Mouse (Mus musculus): Measurements from ENCODE around the gene Gm11549. TPM values are rescaled to one million over a fixed set of nuclear protein-coding genes. Genes with fewer than 3 reads are reported as not detected.

Gene Gm11549
- total RNA-seq, 2 experiments from 2014 or later, result 1.7 to 2.9 TPM

- no peak for DNase-seq (ENCODE audit: extremely low spot score in 1 of 2, low spot score in 1 of 2)
Observed at GRCm38 (mm10) chr3:36522137-36522536, 524 bp upstream of the Gm11549 start.

DNA sequence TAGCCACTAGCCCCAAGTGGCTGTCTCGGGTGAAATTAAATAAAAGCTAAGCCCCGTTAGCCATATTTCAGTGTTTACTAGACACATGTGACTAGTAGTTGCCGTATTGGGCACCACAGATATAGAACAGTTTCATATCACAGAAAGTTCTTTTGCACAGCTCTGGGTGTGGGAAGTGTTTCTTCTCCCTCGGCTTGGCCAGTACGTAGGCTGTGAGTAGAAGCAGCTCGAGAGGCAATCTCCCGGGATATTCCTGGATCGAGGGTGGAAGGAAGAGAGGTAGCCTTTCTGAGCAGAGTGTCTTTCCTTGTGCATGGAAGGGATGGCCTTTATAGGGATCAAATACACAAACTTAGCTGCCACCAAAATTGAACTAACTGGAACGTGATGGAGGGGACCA, 5.4 kb downstream of the Gm11549 start:
- DNase-seq (ENCODE audit: extremely low spot score in 1 of 2, low spot score in 1 of 2), result no peak

- no peak for DNase-seq (ENCODE audit: extremely low spot score in 1 of 2, low spot score in 1 of 2)
Observed at GRCm38 (mm10) chr3:36511491-36511890, 10.1 kb downstream of the Gm11549 start.

- DNase-seq (ENCODE audit: extremely low spot score in 1 of 2, low spot score in 1 of 2), result no peak
Observed at GRCm38 (mm10) chr3:36505809-36506735, 15.5 kb downstream of the Gm11549 start.

DNA sequence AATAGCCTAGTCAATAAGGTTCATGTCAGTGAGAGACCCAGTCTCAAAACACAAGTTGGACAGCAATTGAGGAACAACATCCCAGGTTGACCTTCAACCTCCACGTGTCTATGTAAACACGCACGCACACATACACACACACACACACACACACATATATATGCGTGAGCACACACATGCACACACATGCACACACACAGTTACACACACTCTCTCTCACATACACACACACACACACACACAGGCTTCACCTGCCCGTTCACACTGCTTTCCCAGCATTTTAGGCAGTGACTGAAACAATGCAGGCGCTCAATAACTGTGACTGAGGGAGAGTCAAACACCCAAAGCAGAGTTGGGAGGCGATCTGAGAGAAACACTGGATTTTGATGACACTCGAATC, 16.3 kb downstream of the Gm11549 start:
- no peak for DNase-seq (ENCODE audit: extremely low spot score in 1 of 2, low spot score in 1 of 2)

GRCm38 (mm10) chr3:36501546-36501945, 20.1 kb downstream of the Gm11549 start:
- DNase-seq (ENCODE audit: extremely low spot score in 1 of 2, low spot score in 1 of 2), result no peak

DNA sequence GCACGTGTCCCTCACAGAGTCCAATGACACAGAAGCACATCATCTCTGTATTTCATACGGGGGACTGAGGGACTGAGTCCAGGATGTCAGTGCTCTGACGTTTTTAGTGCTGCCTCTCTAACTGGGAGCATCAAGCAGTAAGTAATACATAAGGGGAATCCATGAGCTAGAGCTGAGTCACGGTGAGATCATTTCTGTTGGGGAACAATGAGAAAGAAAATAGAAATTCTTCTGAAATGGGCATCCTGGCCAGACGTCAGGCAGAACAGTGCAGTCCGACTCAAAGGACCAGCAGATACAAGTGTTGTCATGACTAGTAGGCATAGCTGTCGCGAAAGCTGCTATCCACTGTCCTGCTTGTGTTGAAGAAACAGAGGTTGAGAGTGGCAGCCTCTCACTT, 20.6 kb downstream of the Gm11549 start:
- DNase-seq (ENCODE audit: extremely low spot score in 1 of 2, low spot score in 1 of 2), result no peak

- DNase-seq (ENCODE audit: extremely low spot score in 1 of 2, low spot score in 1 of 2), result no peak
Observed at GRCm38 (mm10) chr3:36499418-36499817, 22.2 kb downstream of the Gm11549 start.

- no peak for DNase-seq (ENCODE audit: extremely low spot score in 1 of 2, low spot score in 1 of 2)
Observed at GRCm38 (mm10) chr3:36498224-36498623, 23.4 kb downstream of the Gm11549 start.

DNA sequence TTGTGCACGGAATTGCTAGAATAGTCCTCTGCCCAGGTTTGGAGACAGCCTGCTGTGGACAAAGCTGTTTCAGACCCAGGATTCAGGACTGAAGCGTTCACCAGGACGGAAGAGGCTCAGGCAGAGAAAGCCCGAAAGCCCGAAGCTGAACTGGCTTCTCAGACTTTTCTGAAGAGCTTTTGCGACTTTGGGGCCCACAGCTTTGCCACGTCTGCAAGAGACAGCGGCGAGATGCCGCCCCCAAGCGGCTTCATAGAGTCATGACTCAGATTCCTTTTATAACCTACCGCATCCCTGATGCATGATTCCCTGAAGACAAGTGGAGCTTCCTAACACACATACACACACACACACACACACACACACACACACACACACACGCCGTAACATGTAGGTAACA, 24.9 kb downstream of the Gm11549 start:
- peak; percentile 44 to 70 for DNase-seq (ENCODE audit: extremely low spot score in 1 of 2, low spot score in 1 of 2)

DNA sequence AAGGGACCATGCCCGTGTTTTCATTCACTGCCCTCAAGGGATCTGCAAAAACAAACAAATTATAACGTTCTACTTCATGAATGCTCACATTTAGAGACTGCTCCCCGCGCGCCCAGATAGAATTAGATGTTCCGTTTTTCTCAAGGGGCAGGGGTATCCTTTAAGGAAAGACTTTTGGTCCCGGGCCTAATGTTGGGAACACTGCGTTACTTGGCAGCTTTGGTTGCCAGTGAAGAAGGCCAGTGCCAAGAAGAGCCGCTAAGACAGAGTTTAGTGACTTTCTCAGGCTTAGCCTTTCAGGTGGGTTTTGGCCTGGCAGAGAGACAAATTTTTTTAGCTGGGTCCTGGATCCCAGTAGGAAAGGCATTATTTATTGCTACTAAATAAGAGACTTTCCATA, 25.3 kb downstream of the Gm11549 start:
- no peak for DNase-seq (ENCODE audit: extremely low spot score in 1 of 2, low spot score in 1 of 2)

GRCm38 (mm10) chr3:36495436-36495835, 26.2 kb downstream of the Gm11549 start:
- DNase-seq (ENCODE audit: extremely low spot score in 1 of 2, low spot score in 1 of 2), result peak; percentile 81 to 98

DNA sequence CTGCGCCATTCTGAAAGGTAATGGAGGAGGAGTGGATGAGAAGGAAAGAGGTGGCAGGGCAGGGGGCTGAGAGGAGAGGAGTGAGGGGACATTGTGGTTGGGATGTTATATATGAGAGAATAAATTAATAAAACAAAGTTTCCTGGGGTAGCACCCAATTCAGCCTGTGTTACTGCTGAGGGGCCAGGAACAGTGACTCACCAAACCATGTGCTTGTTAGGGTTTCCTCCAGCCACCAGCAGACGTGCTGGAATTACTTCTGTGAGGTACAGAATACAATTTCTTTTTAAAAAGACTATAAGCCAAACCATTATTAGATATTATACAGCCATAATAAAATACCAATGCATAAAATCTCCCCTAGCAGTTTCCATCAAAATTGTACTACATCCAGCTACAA, 27.0 kb downstream of the Gm11549 start:
- DNase-seq (ENCODE audit: extremely low spot score in 1 of 2, low spot score in 1 of 2), result no peak

DNA sequence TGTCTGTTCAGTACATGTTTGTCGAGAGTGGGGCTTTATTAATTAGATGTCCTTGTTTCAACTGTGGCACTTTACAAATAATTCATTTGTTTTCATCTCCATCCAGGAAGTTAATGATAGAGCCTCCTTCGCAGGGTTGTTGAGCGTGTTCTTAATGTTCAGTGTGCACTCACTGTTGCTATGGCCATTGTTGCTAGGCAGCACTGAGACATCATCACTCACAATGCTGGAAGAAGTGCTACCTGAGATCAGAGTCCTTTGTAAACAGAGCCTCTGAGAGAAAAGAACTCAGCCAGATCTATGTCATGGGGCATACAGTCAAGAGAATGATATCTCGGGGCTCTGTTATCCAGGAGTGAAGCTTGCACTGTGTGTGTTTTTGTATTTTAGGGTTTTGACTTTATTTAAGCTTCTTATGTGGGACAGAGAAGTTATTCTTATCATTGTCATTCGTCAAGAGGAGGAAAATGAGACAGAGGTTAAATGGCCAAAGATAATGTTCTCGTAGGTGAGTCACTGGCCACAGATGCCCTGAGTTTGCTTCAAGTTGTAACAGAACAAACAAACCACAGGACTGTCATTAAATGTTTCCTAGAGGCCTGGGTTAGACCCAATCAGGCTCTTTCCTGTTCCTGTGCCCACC, 27.9 kb downstream of the Gm11549 start:
- no peak for DNase-seq (ENCODE audit: extremely low spot score in 1 of 2, low spot score in 1 of 2)

GRCm38 (mm10) chr3:36492716-36493391, 28.8 kb downstream of the Gm11549 start:
- DNase-seq (ENCODE audit: extremely low spot score in 1 of 2, low spot score in 1 of 2), result no peak

DNA sequence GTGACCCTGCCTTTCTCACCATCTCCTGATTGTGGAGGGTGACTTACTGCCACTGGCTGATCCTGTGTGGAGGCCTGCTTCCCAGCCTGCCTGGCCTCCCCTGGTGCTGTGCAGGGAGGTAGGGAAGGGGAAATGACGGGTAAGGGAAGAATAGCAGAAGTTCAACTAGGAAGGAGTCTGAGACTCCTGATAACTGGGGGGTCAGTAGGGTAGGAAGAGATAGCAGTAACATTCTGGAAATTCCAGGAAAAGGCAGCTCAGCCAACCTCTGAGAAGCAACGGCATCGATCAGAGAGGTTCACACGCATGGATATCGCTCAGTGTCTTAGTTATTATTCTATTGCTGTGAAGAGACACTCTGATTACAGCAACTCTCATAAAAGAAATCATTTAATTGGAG, 30.1 kb downstream of the Gm11549 start:
- DNase-seq (ENCODE audit: extremely low spot score in 1 of 2, low spot score in 1 of 2), result no peak

GRCm38 (mm10) chr3:36489590-36489910, 32.1 kb downstream of the Gm11549 start:
- DNase-seq (ENCODE audit: extremely low spot score in 1 of 2, low spot score in 1 of 2), result no peak

GRCm38 (mm10) chr3:36488899-36489589, 32.6 kb downstream of the Gm11549 start:
- no peak for DNase-seq (ENCODE audit: extremely low spot score in 1 of 2, low spot score in 1 of 2)

- no peak for DNase-seq (ENCODE audit: extremely low spot score in 1 of 2, low spot score in 1 of 2)
Observed at GRCm38 (mm10) chr3:36488367-36488766, 33.2 kb downstream of the Gm11549 start.

- DNase-seq (ENCODE audit: extremely low spot score in 1 of 2, low spot score in 1 of 2), result no peak
Observed at GRCm38 (mm10) chr3:36486881-36487280, 34.7 kb downstream of the Gm11549 start.

GRCm38 (mm10) chr3:36486176-36486575, 35.4 kb downstream of the Gm11549 start:
- no peak for DNase-seq (ENCODE audit: extremely low spot score in 1 of 2, low spot score in 1 of 2)

All from layer of hippocampus, postnatal 25 days (tissue).